Mouse (Mus musculus) gonadal fat pad, adult 2 months (tissue): ENCODE results near the gene Cdc42se2. TPM values are rescaled to one million over a fixed set of nuclear protein-coding genes. Genes with fewer than 3 reads are reported as not detected.

Experiments
- DNase-seq: peaks from one replicate; pipeline ENCODE4 v3.0.0-alpha.2; 2012; ENCODE audit warnings: low read depth
- polyA plus RNA-seq: library from polyadenylated mRNA; depleted of rRNA; stranded (reverse); fragments of >200 nt; gene quantifications from 2 replicates; pipeline ENCODE4 v1.2.3, GENCODE M21; 2012; rRNA removed

Gene Cdc42se2
- polyA plus RNA-seq = 77.5 and 84.2 TPM in 2 replicates

DNA sequence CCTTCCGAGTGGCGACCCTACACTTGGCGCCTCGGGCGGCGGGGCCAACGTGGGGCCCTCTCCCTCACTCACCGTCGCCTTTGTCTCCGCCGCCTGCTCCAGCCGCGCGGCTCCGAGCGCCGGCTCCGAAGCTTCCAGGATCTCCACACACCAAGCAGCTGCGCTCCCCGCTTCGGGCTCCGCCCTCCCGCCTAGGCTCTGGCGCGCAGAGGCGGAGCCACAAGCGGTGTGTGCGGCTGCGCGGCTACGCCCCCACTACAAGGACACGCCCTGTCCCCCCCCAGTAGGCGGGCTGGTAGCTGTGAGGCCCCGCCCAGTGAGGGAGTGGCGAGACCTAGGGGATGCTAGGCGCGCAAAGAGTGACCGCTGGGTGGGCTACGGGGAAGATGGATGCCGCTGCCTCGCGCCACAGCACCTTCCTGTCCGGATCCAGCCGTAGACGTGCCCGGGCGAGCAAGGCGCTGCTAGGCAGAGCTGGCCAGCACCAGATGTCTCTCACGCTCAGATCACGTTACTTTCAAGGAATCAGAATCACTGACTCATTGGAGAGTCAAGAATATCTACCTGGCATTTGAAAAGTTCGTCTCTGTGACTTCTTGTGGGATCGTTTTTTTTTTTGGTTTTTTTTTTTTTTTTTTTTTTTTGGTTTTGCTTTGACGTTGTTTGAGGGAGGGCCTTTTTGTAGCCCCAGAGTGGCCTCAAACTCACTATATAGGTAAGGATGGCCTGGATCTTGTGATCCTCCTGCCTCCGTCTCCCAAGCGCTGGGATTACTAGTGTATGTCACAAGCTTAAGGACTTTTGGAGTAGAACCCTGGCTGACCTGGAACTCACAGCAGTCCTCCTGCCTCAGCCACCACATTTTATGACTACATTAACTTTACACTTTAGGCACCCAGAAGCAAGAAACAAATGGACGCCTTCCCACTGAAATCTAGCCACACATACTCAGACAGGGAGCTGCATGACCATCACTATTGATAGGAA, at the start of gene Cdc42se2:
Gene Cdc42se2 (minus strand): TSS at position 188 of the 987 bp plus-strand sequence.
- peak; percentile 33 for DNase-seq

DNA sequence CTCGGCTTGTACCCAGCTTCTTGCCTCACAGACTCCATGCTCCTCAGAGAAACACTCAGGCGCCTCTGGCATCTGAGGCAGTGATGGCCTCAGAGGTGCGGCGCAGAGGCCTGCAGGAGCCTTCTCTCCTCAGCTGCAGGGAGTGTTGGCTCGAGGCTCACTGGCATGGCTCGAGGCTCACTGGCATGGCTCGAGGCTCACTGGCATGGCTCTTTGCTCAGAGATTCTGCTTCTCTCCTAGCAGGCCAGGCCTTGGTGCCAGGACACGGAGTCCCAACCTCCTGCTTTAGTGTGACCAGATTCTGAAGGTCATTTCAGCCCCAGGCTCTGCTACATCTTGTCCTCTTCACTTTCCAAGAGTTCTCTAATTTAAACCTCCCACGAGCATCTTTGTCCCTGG, 48.6 kb upstream of the Cdc42se2 start:
- DNase-seq = no peak

DNA sequence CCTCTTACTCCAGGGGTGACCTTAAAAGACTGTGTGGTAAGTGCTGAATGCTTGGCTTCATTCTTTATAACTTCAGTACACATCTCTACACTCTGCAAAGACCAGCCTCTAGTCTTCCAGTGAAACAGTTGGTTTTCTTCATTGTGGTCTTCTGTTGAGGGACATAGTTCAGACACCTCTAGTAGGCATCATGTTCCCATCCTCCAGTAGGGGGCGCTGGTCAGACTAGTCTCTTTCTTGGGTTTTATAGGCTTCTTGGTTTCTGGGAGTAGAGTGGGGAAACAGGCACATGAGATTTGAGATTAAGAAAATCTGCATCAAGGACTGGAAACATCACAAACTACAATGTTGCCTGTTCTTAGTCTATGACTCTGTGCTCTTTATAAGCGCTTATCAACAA, 47.1 kb upstream of the Cdc42se2 start:
- DNase-seq = no peak

- no peak for DNase-seq
Measured at GRCm38 (mm10) chr11:54833833-54834232, 46.4 kb upstream of the Cdc42se2 start.

GRCm38 (mm10) chr11:54826819-54827218, 39.3 kb upstream of the Cdc42se2 start:
- no peak for DNase-seq

DNA sequence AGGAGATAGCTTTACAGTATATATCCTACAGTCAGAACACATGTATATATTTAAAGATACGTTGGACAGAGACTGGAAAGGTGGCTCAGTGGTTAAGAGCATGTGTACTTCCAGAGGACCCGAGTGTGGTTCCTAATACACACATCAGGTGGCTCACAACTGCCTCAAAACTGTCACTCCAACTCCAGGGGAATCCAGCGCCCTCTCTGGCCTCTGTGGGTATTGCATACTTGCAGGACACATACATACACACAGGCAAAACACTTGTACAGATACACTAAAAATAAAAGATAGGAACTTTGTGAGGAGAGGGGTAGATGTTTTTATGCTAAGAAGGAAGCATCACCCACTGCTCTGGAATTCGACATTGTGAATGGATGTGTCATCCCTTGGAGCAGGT, 38.3 kb upstream of the Cdc42se2 start:
- no peak for DNase-seq

DNA sequence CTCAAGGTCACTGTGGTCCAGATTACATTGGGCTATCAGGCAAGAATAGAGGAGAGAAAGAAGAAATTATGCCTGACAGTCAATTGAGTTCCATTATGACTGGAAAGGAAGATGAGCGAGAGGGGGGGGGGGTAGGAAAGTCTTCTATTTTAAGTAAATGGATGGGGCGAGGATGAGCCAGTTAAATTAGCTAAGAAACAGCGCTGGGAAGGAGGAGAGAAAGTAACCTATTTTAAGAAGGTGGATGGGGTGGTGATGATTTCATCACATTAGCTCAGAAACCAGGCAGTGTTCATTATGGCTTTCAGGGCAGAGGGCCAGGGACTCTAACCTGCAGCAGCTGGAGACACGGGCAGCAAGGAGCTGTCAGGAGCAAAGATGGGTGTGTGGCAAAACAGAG, 36.0 kb upstream of the Cdc42se2 start:
- no peak for DNase-seq

DNA sequence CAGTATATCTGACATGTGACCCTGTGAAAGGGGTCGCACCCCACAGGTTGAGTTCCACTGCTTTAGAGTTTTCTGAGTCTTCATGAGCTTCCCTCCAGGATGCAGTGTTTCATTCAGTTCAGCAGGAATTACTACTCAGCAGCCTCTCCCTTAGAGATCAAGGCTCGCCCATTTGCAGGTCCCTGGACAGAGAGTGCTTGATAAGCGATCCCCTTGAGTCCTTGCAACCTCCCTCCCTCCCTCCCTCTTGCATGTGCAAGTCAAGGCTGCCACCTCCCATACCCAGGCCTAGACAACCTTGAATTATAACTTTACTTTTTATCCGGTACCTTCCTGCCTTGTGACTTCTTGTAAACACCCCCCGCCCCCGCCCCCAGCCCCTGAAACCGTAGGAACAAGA, 32.0 kb upstream of the Cdc42se2 start:
- no peak for DNase-seq

- DNase-seq = no peak
Measured at GRCm38 (mm10) chr11:54817449-54817848, 30.0 kb upstream of the Cdc42se2 start.

- no peak for DNase-seq
Measured at GRCm38 (mm10) chr11:54815659-54816058, 28.2 kb upstream of the Cdc42se2 start.

DNA sequence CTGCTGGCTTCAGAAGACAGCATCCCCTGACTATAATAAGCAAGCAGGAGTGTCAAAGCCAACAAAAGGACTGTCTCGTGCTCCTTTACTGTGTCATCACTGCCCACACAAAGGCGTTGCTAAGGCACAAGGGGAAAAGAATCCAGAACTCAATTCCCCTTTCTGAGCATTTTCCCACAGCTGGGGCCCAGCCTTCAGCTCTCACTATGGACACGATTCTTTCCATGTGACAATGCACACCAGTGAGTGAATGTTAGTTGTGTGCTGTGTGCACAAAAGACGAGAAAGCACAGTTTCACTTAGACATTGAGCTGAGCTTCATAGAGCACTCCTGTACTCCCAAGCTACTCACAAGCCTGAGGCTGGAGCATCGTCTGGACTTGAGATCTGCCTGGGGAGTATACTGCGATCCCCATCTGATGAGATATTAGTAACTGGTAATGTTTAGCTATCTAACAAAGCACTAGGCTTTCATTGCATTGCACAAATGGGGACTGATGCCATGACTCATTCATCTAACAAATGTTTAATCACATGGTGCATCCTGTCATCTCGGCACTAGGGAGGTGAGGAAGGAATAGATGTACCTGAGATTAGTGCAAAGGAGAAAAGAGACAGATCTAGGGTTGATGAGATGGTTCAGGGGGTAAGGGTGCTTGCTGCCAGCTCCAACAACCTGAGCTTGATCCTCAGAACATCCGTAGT, 25.5 kb upstream of the Cdc42se2 start:
- DNase-seq = no peak

- DNase-seq = no peak
Measured at GRCm38 (mm10) chr11:54812314-54812713, 24.8 kb upstream of the Cdc42se2 start.

GRCm38 (mm10) chr11:54811054-54811453, 23.6 kb upstream of the Cdc42se2 start:
- no peak for DNase-seq

DNA sequence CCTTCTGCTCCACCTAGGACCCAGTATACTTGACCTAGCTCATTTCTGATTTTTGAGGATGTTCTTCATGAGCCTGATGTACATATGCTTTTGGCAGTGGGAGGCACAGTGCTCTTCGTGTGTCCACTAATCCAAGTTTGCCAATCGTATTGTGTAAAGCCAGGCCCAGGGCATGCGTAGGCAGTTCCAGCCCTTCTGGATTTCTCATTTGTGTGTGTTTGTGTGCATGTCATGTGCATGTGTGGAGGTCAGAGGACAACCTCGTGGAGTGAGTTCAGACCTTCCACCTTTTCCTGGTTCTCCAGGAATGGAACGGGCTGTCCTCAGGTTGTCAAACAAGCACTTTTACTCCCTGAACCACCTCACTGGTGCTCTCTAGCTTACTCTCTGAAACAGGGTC, 22.1 kb upstream of the Cdc42se2 start:
- peak; percentile 52 for DNase-seq

- no peak for DNase-seq
Measured at GRCm38 (mm10) chr11:54808177-54808576, 20.7 kb upstream of the Cdc42se2 start.

GRCm38 (mm10) chr11:54807669-54808068, 20.2 kb upstream of the Cdc42se2 start:
- DNase-seq = no peak

GRCm38 (mm10) chr11:54806891-54807290, 19.4 kb upstream of the Cdc42se2 start:
- no peak for DNase-seq

DNA sequence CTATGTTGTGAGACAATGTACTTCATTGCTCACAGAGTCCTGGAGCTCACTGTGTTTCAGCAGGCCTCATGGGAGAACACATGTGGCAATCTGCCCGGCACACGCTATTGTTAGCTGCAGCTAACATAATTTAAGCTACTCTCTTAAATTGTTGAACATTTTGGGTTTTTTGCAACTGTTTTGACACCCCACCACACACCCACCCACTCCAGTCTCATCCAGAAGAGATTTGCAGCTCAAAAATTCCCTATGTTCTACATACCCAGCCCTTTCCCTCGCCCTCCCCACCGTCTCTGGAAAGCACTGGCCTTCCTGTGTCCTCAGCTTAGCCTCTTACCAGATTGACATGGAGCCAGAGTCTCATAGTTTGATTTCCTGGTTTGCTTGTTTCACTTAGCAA, 17.7 kb upstream of the Cdc42se2 start:
- DNase-seq = no peak

DNA sequence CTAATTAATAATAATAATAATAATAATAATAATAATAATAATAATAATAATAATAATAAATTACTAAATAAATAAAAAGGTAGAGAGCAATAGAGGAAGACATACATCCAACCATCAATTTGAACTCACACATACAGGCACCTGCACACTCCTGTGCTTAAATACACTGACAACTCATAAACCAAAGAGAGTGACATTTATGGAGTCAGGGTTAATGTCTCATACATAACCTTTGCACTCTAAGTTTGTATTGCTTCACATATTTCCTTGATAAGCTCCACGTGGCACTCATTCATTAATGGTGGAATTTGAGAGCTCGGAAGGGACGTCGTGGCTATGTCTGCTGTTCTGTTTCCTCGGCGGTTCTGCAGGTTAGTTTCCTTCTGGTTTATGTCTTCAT, 15.1 kb upstream of the Cdc42se2 start:
- DNase-seq = no peak

GRCm38 (mm10) chr11:54801791-54802558, 14.5 kb upstream of the Cdc42se2 start:
- DNase-seq = no peak

DNA sequence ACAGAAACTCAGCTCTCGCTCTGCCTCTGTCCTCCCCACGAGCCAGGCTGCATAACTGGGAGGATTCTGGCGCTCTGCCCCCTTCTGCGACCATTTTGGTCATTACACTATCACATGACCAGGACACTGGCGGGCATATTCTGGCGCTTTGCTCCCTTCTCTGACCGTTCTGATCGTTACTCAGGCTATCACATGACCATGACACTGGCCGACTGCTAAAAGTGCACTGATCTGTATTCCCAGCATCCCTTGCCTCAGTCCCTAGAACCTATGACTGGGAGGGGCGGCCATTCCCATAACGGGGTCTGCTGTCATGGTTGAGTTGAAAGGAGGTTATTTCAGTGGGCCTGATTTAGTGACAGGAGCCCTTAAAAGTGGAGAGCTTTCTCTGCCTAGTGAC, 9.1 kb upstream of the Cdc42se2 start:
- DNase-seq = no peak

DNA sequence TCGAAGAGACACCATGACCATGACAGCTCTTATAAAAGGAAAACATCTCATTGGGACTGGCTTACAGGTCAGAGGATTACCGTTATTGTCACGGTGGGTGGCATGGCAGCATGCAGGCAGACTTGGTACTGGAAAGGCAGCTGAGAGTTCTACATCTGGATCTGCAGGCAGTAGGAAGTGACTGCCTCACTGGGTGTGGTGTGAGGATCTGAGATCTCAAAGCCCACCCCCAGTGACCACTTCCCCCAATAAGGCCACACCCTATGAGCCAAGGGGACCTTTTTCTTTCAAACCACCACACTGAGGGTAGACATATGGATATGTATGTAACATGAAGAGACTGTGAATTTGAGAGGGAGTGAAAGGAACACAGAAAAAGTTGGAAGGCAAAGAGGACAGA, 7.2 kb upstream of the Cdc42se2 start:
- no peak for DNase-seq
